In the genomic region with DNA sequence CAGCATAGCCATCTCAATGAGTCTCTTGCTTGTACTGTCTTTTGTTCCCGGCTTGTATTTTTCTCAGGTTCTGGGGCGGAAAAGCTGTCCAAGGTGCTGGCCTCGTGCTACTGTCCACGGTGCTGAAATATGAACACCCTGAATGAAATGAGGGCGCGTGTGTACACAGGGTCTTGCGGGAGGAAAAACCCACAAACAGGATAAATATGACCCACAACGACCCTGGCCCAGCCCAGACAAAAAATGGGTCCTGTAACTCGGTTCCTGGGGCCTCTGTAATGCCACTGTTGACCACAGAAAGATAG, we compare ENCODE assay signal across 9 mouse cellular contexts. TPM values are rescaled to one million over a fixed set of nuclear protein-coding genes. Genes with fewer than 3 reads are reported as not detected.
A peak's percentile ranks its signal among the peaks of the same experiment; 100 is the strongest.
DNase-seq lines count a peak whose midpoint lies in the region; ATAC-seq and TF ChIP-seq lines count a peak whose summit lies in the region.
"Had no signal": no experiment of that assay in that cellular context is flagged by ENCODE, and none has a peak within 500 bp of the region (broad histone marks: within the 10 kb centered on the region; RNA-seq: fewer than 3 reads in every experiment).

No protein-coding gene starts in this region.

- TF ChIP-seq EP300 in heart, postnatal 0 days (IDR thresholded peaks at IDR 0.05; ENCODE audit: low read depth): no peak

- no peaks in the 10 kb centered on the region for H3K36me3 ChIP-seq in heart, postnatal 0 days (replicated peaks; ENCODE audit: control insufficient read depth, insufficient read depth, low read length)
- H3K36me3 ChIP-seq in G1E (replicated peaks): no peaks in the 10 kb centered on the region

- ATAC-seq in heart, postnatal 0 days (ENCODE audit: insufficient read depth, low read depth): peak; percentile 44; the same call in 1 of the 2 replicates
- ATAC-seq in G1E (ENCODE audit: extremely low read depth, insufficient number of reproducible peaks, low FRiP score, poor library complexity, severe bottlenecking): no peak
- peak; percentile 68 for ATAC-seq in granulocyte monocyte progenitor cell, adult 5-6 weeks (replicated peaks; ENCODE audit: poor library complexity, severe bottlenecking)

- H3K27me3 ChIP-seq in heart, postnatal 0 days (ENCODE audit: control insufficient read depth, insufficient read depth, low read length): peaks cover 76% of the 10 kb centered on the region
- peaks cover 61% of the 10 kb centered on the region for H3K27me3 ChIP-seq in G1E (ENCODE audit: insufficient read depth, low read length)

- DNase-seq in heart, postnatal 0 days (ENCODE audit: low spot score): no peak
- DNase-seq in heart, adult 8-10 months (ENCODE audit: low spot score): no peak
- peak; percentile 54 for DNase-seq in G1E (ENCODE audit: low spot score)
- DNase-seq in lung, postnatal 36 days: peak; percentile 59
- DNase-seq in yolk sac, embryonic 10.5 days (ENCODE audit: low spot score): peak; percentile 50
- no peak for DNase-seq in T-cell, adult 2 months (ENCODE audit: low spot score)
- no peak for DNase-seq in layer of hippocampus, adult 8-10 months (ENCODE audit: low spot score in 2 of 2)

- H3K4me2 ChIP-seq in heart, postnatal 0 days (ENCODE audit: low read depth, low read length): no peak overlapping the region

- H3K9me3 ChIP-seq in heart, postnatal 0 days (replicated peaks; ENCODE audit: control insufficient read depth, low read length): no peaks in the 10 kb centered on the region
- 0 out of 2 replicates have a peak, but pooled peaks cover 6% of the 10 kb centered on the region for H3K9me3 ChIP-seq in G1E (replicated peaks)

- no peak overlapping the region for H3K4me3 ChIP-seq in heart, postnatal 0 days (ENCODE audit: low read depth, low read length)
- H3K4me3 ChIP-seq in G1E (ENCODE audit: low read depth, low read length): no peak overlapping the region

- 9% methylated on average over 9 of the region's 9 CpGs for WGBS in heart, postnatal 0 days

- no peak for TF ChIP-seq CTCF in heart, postnatal 0 days (IDR thresholded peaks at IDR 0.05; ENCODE audit: low read depth)
- no peak for TF ChIP-seq CTCF in G1E (IDR thresholded peaks at IDR 0.05; ENCODE audit: low read depth, low read length)

- H3K9ac ChIP-seq in heart, postnatal 0 days (replicated peaks; ENCODE audit: low read depth, low read length): no peak overlapping the region

- H3K27ac ChIP-seq in heart, postnatal 0 days (ENCODE audit: low read depth): no peak overlapping the region

- H3K4me1 ChIP-seq in heart, postnatal 0 days (ENCODE audit: control insufficient read depth, insufficient read depth): 0 out of 2 replicates have a peak, but pooled peaks cover 5% of the 10 kb centered on the region
- peaks cover 20% of the 10 kb centered on the region for H3K4me1 ChIP-seq in G1E (ENCODE audit: insufficient read depth, low read depth, low read length)

RNA-seq across cellular contexts. Expression of gene Rtbdn, which starts 0.4 kb away (rescaled TPM):
- not detected in 2 replicates for total RNA-seq in heart, postnatal 0 days (2014; rRNA removed; ENCODE audit: low replicate concordance)
- 0.10 TPM in 1 of 2 replicates, not detected in the other for polyA plus RNA-seq in heart, postnatal 0 days (2015; fragmentation: Nextera tagmentation; extraction: Ambion mirVana)
- not detected for total RNA-seq in heart, adult 8-10 months (2022)
- total RNA-seq in G1E (2014; fragmentation: Nextera tagmentation) (not detected in 2 replicates), G1E (2017) (0.11 and 0.12 TPM in 2 replicates)
- not detected in 2 replicates for polyA plus RNA-seq in G1E (2012)
- total RNA-seq in granulocyte monocyte progenitor cell, adult 5-6 weeks (2014; fragmentation: Nextera tagmentation): not detected in 2 replicates
- not detected in 2 replicates for total RNA-seq in granulocyte monocyte progenitor cell, adult 5-6 weeks (2017)
- total RNA-seq in layer of hippocampus, adult 8-10 months (2022): 1 to 10 TPM; 1.5 to 2.5 (median 1.7) TPM
- polyA plus RNA-seq: large intestine, adult 2 months had no signal

RNA-seq across cellular contexts. Expression of gene Mast1, which starts 10.0 kb away (rescaled TPM):
- 0.08 TPM in 1 of 2 replicates, not detected in the other for total RNA-seq in heart, postnatal 0 days (2014; rRNA removed; ENCODE audit: low replicate concordance)
- polyA plus RNA-seq in heart, postnatal 0 days (2015; fragmentation: Nextera tagmentation; extraction: Ambion mirVana): 0.05 TPM in 1 of 2 replicates, not detected in the other
- total RNA-seq in heart, adult 8-10 months (2022): under 1 TPM; 0.06 to 0.19 (median 0.13) TPM
- total RNA-seq in G1E (2014; fragmentation: Nextera tagmentation): not detected in 2 replicates
- total RNA-seq in G1E (2017): 0.23 and 0.27 TPM in 2 replicates
- polyA plus RNA-seq in G1E (2012): 0.16 and 0.25 TPM in 2 replicates
- not detected in 2 replicates for total RNA-seq in granulocyte monocyte progenitor cell, adult 5-6 weeks (2014; fragmentation: Nextera tagmentation)
- total RNA-seq in granulocyte monocyte progenitor cell, adult 5-6 weeks (2017): not detected in 2 replicates
- 10 to 100 TPM; 77.3 to 83.2 (median 80.8) TPM for total RNA-seq in layer of hippocampus, adult 8-10 months (2022)

RNA-seq across cellular contexts. Expression of gene Gm49661, which starts 22.0 kb away (rescaled TPM):
- not detected in 2 replicates for total RNA-seq in heart, postnatal 0 days (2014; rRNA removed; ENCODE audit: low replicate concordance)
- not detected in 2 replicates for polyA plus RNA-seq in heart, postnatal 0 days (2015; fragmentation: Nextera tagmentation; extraction: Ambion mirVana)
- 1 to 10 TPM in 2 of 4 experiments, not detected in 2; 2.4 to 5.9 TPM for total RNA-seq in heart, adult 8-10 months (2022)
- total RNA-seq in G1E (2014; fragmentation: Nextera tagmentation) (not detected in 2 replicates), G1E (2017) (not detected in 2 replicates)
- not detected in 2 replicates for polyA plus RNA-seq in G1E (2012)
- not detected in 2 replicates for total RNA-seq in granulocyte monocyte progenitor cell, adult 5-6 weeks (2014; fragmentation: Nextera tagmentation)
- not detected in 2 replicates for total RNA-seq in granulocyte monocyte progenitor cell, adult 5-6 weeks (2017)
- not detected for total RNA-seq in layer of hippocampus, adult 8-10 months (2022)

RNA-seq across cellular contexts. Expression of gene Prdx2, which starts 22.2 kb away (rescaled TPM):
- total RNA-seq in heart, postnatal 0 days (2014; rRNA removed; ENCODE audit: low replicate concordance): 647 and 809 TPM in 2 replicates
- 758 and 782 TPM in 2 replicates for polyA plus RNA-seq in heart, postnatal 0 days (2015; fragmentation: Nextera tagmentation; extraction: Ambion mirVana)
- total RNA-seq in heart, adult 8-10 months (2022): 100 to 1,000 TPM; 644 to 711 (median 676) TPM
- 134 and 185 TPM in 2 replicates for total RNA-seq in G1E (2014; fragmentation: Nextera tagmentation)
- 299 and 388 TPM in 2 replicates for total RNA-seq in G1E (2017)
- 19.6 and 86.4 TPM in 2 replicates for polyA plus RNA-seq in G1E (2012)
- 210 and 303 TPM in 2 replicates for total RNA-seq in granulocyte monocyte progenitor cell, adult 5-6 weeks (2014; fragmentation: Nextera tagmentation)
- 360 and 421 TPM in 2 replicates for total RNA-seq in granulocyte monocyte progenitor cell, adult 5-6 weeks (2017)
- 100 to 1,000 TPM; 328 to 367 (median 342) TPM for total RNA-seq in layer of hippocampus, adult 8-10 months (2022)

RNA-seq across cellular contexts. Expression of gene Rnaseh2a, which starts 22.4 kb away (rescaled TPM):
- 57.9 and 76.4 TPM in 2 replicates for total RNA-seq in heart, postnatal 0 days (2014; rRNA removed; ENCODE audit: low replicate concordance)
- polyA plus RNA-seq in heart, postnatal 0 days (2015; fragmentation: Nextera tagmentation; extraction: Ambion mirVana): 52.6 and 57.3 TPM in 2 replicates
- total RNA-seq in heart, adult 8-10 months (2022): 10 to 100 TPM; 41.9 to 61.3 (median 55.0) TPM
- total RNA-seq in G1E (2014; fragmentation: Nextera tagmentation) (162 and 174 TPM in 2 replicates), G1E (2017) (94.1 and 132 TPM in 2 replicates)
- polyA plus RNA-seq in G1E (2012): 477 and 636 TPM in 2 replicates
- 116 and 172 TPM in 2 replicates for total RNA-seq in granulocyte monocyte progenitor cell, adult 5-6 weeks (2014; fragmentation: Nextera tagmentation)
- total RNA-seq in granulocyte monocyte progenitor cell, adult 5-6 weeks (2017): 91.3 and 148 TPM in 2 replicates
- total RNA-seq in layer of hippocampus, adult 8-10 months (2022): 10 to 100 TPM; 36.2 to 46.2 (median 41.2) TPM

Comparison
In these comparisons a context has a peak if more than half of its experiments do, and no peak if none do; other contexts are left out.
1. DNase-seq: peak in G1E (single experiment), lung, postnatal 36 days (single experiment) and yolk sac, embryonic 10.5 days (single experiment); none in heart, postnatal 0 days (single experiment), heart, adult 8-10 months (single experiment), T-cell, adult 2 months (single experiment) and layer of hippocampus, adult 8-10 months (0 of 2).
2. RNA of gene Mast1, which starts 10.0 kb away (total RNA-seq): 77.3 to 83.2 TPM in layer of hippocampus, adult 8-10 months; 0.23 to 0.27 TPM in G1E, 0.06 to 0.19 TPM in heart, adult 8-10 months, 0.08 TPM in heart, postnatal 0 days and not detected in granulocyte monocyte progenitor cell, adult 5-6 weeks; every median in the first group is over 10 times any median in the second.